Mouse (Mus musculus): ENCODE data around the gene Apopt1.

- TF ChIP-seq POLR2A (IDR thresholded peaks at IDR 0.05; ENCODE audit: borderline replicate concordance, extremely low read depth, low read depth, low read length) (no peak), CTCF (IDR thresholded peaks at IDR 0.05; ENCODE audit: insufficient read depth, low read length) (no peak)
Measured at GRCm38 (mm10) chr12:111671431-111671902, 41.6 kb upstream of the Apopt1 start.
